Mouse (Mus musculus) hindbrain, embryonic 15.5 days (tissue): Measurements from ENCODE around the gene Cript. TPM values are rescaled to one million over a fixed set of nuclear protein-coding genes. Genes with fewer than 3 reads are reported as not detected.
A peak's percentile ranks its signal among the peaks of the same experiment; 100 is the strongest.
"Not testable (repeated sequence)": the region's sequence is repeated elsewhere in the genome, so short reads cannot be mapped to it uniquely, and the experiment has no call there.

ENCODE experiments used
- ATAC-seq: fragments of 200-750 bp; cut with Nextera tagmentation; 2 replicates; pipeline ENCODE4 v1.8.0; 2017; ENCODE audit warnings: low read depth, moderate number of reproducible peaks, moderate TSS enrichment; ENCODE audit not compliant: low FRiP score
- H3K27ac ChIP-seq: fragments of 300-500 bp; sonication (generic); replicated peaks from 2 replicates; pipeline ENCODE4 v1.5.1; 2015; ENCODE audit warnings: mild to moderate bottlenecking, inconsistent platforms
- H3K27me3 ChIP-seq: fragments of 300-500 bp; sonication (generic); 2 replicates; pipeline ENCODE4 v1.6.1; 2015; ENCODE audit warnings: control low read depth, inconsistent platforms
- H3K36me3 ChIP-seq: fragments of 300-500 bp; sonication (generic); 2 replicates; pipeline ENCODE4 v1.6.1; 2015; ENCODE audit warnings: control low read depth, inconsistent platforms
- H3K4me1 ChIP-seq: fragments of 300-500 bp; sonication (generic); replicated peaks from 2 replicates; pipeline ENCODE4 v1.6.1; 2015; ENCODE audit warnings: control low read depth, inconsistent platforms
- H3K4me2 ChIP-seq: fragments of 300-500 bp; sonication (generic); 2 replicates; pipeline ENCODE4 v1.6.1; 2015; ENCODE audit warnings: moderate library complexity, mild to moderate bottlenecking, inconsistent platforms
- H3K4me3 ChIP-seq: fragments of 300-500 bp; sonication (generic); 2 replicates; pipeline ENCODE4 v1.5.1; 2015; ENCODE audit warnings: mild to moderate bottlenecking, inconsistent platforms
- H3K9ac ChIP-seq: fragments of 300-500 bp; sonication (generic); 2 replicates; pipeline ENCODE4 v1.6.1; 2015; ENCODE audit warnings: inconsistent platforms
- H3K9me3 ChIP-seq: fragments of 300-500 bp; sonication (generic); 2 replicates; pipeline ENCODE4 v1.6.1; 2016; ENCODE audit warnings: control low read depth, inconsistent platforms
- WGBS: fragments of 180-500 bp; shearing (Covaris S2); methylation state at CpG from one replicate; pipeline ENCODE4 v1.1.7; 2015; 5-methylcytosine and 5-hydroxymethylcytosine counted together
- polyA plus RNA-seq: library from polyadenylated mRNA; unstranded; fragments of >200 nt; fragmentation: Nextera tagmentation; extraction: Ambion mirVana; gene quantifications from 2 replicates; pipeline ENCODE4 v1.2.1, GENCODE M21; 2015

Gene Cript
- polyA plus RNA-seq, 1 experiment from 2014 or later = 192 TPM

GRCm38 (mm10) chr17:87052432-87052831 lies 27.1 kb downstream of the Cript start:
- 88% methylated on average over 1 of the region's 1 CpGs for WGBS
- ATAC-seq = no peak
- Histone ChIP-seq H3K27ac (no peak overlapping the region), H3K4me1 (no peaks in the 10 kb centered on the region), H3K27me3 (no peaks in the 10 kb centered on the region), H3K9ac (no peak overlapping the region), H3K4me2 (no peak overlapping the region), H3K4me3 (no peak overlapping the region), H3K36me3 (no peaks in the 10 kb centered on the region), H3K9me3 (no peaks in the 10 kb centered on the region)

GRCm38 (mm10) chr17:87053921-87054320 lies 28.6 kb downstream of the Cript start:
- no peaks in the 10 kb centered on the region for H3K27me3 ChIP-seq
- ATAC-seq = no peak
- H3K4me1 ChIP-seq = no peaks in the 10 kb centered on the region
- H3K4me2 ChIP-seq = no peak overlapping the region
- H3K36me3 ChIP-seq = no peaks in the 10 kb centered on the region
- no peak overlapping the region for H3K27ac ChIP-seq
- no peak overlapping the region for H3K9ac ChIP-seq
- 70% methylated on average over 5 of the region's 5 CpGs for WGBS
- H3K4me3 ChIP-seq = no peak overlapping the region
- H3K9me3 ChIP-seq = no peaks in the 10 kb centered on the region

- Histone ChIP-seq H3K4me2 (no peak overlapping the region), H3K36me3 (no peaks in the 10 kb centered on the region), H3K9me3 (no peaks in the 10 kb centered on the region), H3K27ac (no peak overlapping the region), H3K4me1 (no peaks in the 10 kb centered on the region), H3K4me3 (no peak overlapping the region), H3K9ac (no peak overlapping the region), H3K27me3 (no peaks in the 10 kb centered on the region)
- ATAC-seq = peak; percentile 80
- 40% methylated on average over 5 of the region's 5 CpGs for WGBS
Measured at GRCm38 (mm10) chr17:87055051-87055459, 29.7 kb downstream of the Cript start.

GRCm38 (mm10) chr17:87055663-87056062 lies 30.3 kb downstream of the Cript start:
- H3K4me3 ChIP-seq = no peak overlapping the region
- no peaks in the 10 kb centered on the region for H3K9me3 ChIP-seq
- H3K4me2 ChIP-seq = no peak overlapping the region
- H3K4me1 ChIP-seq = no peaks in the 10 kb centered on the region
- no peak for ATAC-seq
- H3K9ac ChIP-seq = no peak overlapping the region
- H3K27me3 ChIP-seq = no peaks in the 10 kb centered on the region
- H3K36me3 ChIP-seq = no peaks in the 10 kb centered on the region
- 72% methylated on average over 1 of the region's 1 CpGs for WGBS
- no peak overlapping the region for H3K27ac ChIP-seq

GRCm38 (mm10) chr17:87056761-87057160 lies 31.4 kb downstream of the Cript start:
- Histone ChIP-seq H3K27me3 (no peaks in the 10 kb centered on the region), H3K4me1 (no peaks in the 10 kb centered on the region), H3K27ac (no peak overlapping the region), H3K4me3 (no peak overlapping the region), H3K9me3 (no peaks in the 10 kb centered on the region), H3K36me3 (no peaks in the 10 kb centered on the region), H3K9ac (no peak overlapping the region), H3K4me2 (no peak overlapping the region)
- WGBS = 93% methylated on average over 7 of the region's 7 CpGs
- ATAC-seq = no peak

GRCm38 (mm10) chr17:87057486-87058266 lies 32.3 kb downstream of the Cript start:
- Histone ChIP-seq H3K4me1 (no peaks in the 10 kb centered on the region), H3K36me3 (no peaks in the 10 kb centered on the region), H3K27ac (no peak overlapping the region), H3K4me2 (no peak overlapping the region), H3K4me3 (no peak overlapping the region), H3K9me3 (no peaks in the 10 kb centered on the region), H3K27me3 (no peaks in the 10 kb centered on the region), H3K9ac (no peak overlapping the region)
- WGBS = 67% methylated on average over 8 of the region's 8 CpGs
- ATAC-seq = no peak

GRCm38 (mm10) chr17:87062639-87063038 lies 37.3 kb downstream of the Cript start:
- Histone ChIP-seq H3K9ac (no peak overlapping the region), H3K4me1 (no peaks in the 10 kb centered on the region), H3K27ac (no peak overlapping the region), H3K9me3 (no peaks in the 10 kb centered on the region), H3K4me2 (no peak overlapping the region), H3K27me3 (no peaks in the 10 kb centered on the region), H3K4me3 (no peak overlapping the region), H3K36me3 (no peaks in the 10 kb centered on the region)
- ATAC-seq = no peak
- WGBS = 94% methylated on average over 9 of the region's 9 CpGs

- WGBS = 82% methylated on average over 7 of the region's 7 CpGs
- H3K4me1 ChIP-seq = no peaks in the 10 kb centered on the region
Measured at GRCm38 (mm10) chr17:87063461-87063860, 38.1 kb downstream of the Cript start.

GRCm38 (mm10) chr17:87063969-87064368 lies 38.6 kb downstream of the Cript start:
- H3K27me3 ChIP-seq = no peaks in the 10 kb centered on the region
- H3K9ac ChIP-seq = no peak overlapping the region
- H3K4me2 ChIP-seq = no peak overlapping the region
- H3K9me3 ChIP-seq = no peaks in the 10 kb centered on the region
- H3K4me3 ChIP-seq = no peak overlapping the region
- no peaks in the 10 kb centered on the region for H3K36me3 ChIP-seq
- ATAC-seq = no peak
- no peaks in the 10 kb centered on the region for H3K4me1 ChIP-seq
- WGBS = 76% methylated on average over 6 of the region's 6 CpGs
- no peak overlapping the region for H3K27ac ChIP-seq

More at GRCm38 (mm10) chr17:87063461-87063860, 38.1 kb downstream of the Cript start:
- Histone ChIP-seq H3K9me3 (no peaks in the 10 kb centered on the region), H3K27ac (no peak overlapping the region), H3K36me3 (no peaks in the 10 kb centered on the region), H3K4me3 (no peak overlapping the region), H3K27me3 (no peaks in the 10 kb centered on the region), H3K4me2 (no peak overlapping the region), H3K9ac (no peak overlapping the region)
- no peak for ATAC-seq

GRCm38 (mm10) chr17:87068997-87069396 lies 43.6 kb downstream of the Cript start:
- no peaks in the 10 kb centered on the region for H3K36me3 ChIP-seq
- whole genome bisulfite sequencing = 96% methylated on average over 4 of the region's 4 CpGs
- H3K27me3 ChIP-seq = no peaks in the 10 kb centered on the region
- no peak overlapping the region for H3K4me3 ChIP-seq
- no peak overlapping the region for H3K4me2 ChIP-seq
- H3K27ac ChIP-seq = no peak overlapping the region
- no peak overlapping the region for H3K9ac ChIP-seq
- no peaks in the 10 kb centered on the region for H3K4me1 ChIP-seq
- H3K9me3 ChIP-seq = no peaks in the 10 kb centered on the region
- ATAC-seq = no peak

- not testable (repeated sequence) for H3K27ac ChIP-seq, H3K9me3 ChIP-seq, H3K4me3 ChIP-seq, H3K27me3 ChIP-seq, ATAC-seq, H3K9ac ChIP-seq, H3K36me3 ChIP-seq, H3K4me2 ChIP-seq, H3K4me1 ChIP-seq
- WGBS = 96% methylated on average over 1 of the region's 1 CpGs
Measured at GRCm38 (mm10) chr17:87072183-87072582, 46.8 kb downstream of the Cript start.

GRCm38 (mm10) chr17:87072766-87073440 lies 47.6 kb downstream of the Cript start:
- Histone ChIP-seq H3K4me1 (no peaks in the 10 kb centered on the region), H3K36me3 (no peaks in the 10 kb centered on the region), H3K4me3 (no peak overlapping the region), H3K27me3 (no peaks in the 10 kb centered on the region), H3K27ac (no peak overlapping the region), H3K9ac (no peak overlapping the region), H3K4me2 (no peak overlapping the region), H3K9me3 (no peaks in the 10 kb centered on the region)
- no peak for ATAC-seq
- 81% methylated on average over 5 of the region's 5 CpGs for WGBS
